Mouse (Mus musculus) CD4-positive, CD25-positive, alpha-beta regulatory T cell, adult 4 months (primary cell): ENCODE results near the gene Gm21560. TPM values are rescaled to one million over a fixed set of nuclear protein-coding genes. Genes with fewer than 3 reads are reported as not detected.
"Not testable (repeated sequence)": the region's sequence is repeated elsewhere in the genome, so short reads cannot be mapped to it uniquely, and the experiment has no call there.

Experiments used
- ATAC-seq: one replicate; pipeline ENCODE4 v1.8.0; 2017
- polyA plus RNA-seq, 2 experiments: library from polyadenylated mRNA; unstranded; fragments of 100-300 nt; shearing (Covaris generic); gene quantifications; one replicate each; pipeline ENCODE4 v1.2.1; 2017

The Gm21560 gene
- not detected for polyA plus RNA-seq

- not testable (repeated sequence) for ATAC-seq
Observed at GRCm38 (mm10) chr14:6219192-6219591, at the start of gene Gm21560. TSS of gene Gm21560 (minus strand) at chr14:6219292.

- not testable (repeated sequence) for ATAC-seq
Observed at GRCm38 (mm10) chr14:6163538-6163937, 55.6 kb downstream of the Gm21560 start.

- ATAC-seq, result not testable (repeated sequence)
Observed at GRCm38 (mm10) chr14:6161085-6161484, 58.0 kb downstream of the Gm21560 start.

Other genes with a start within 250 kb of the Gm21560 start
- not detected for gene Gm3453, start 240.2 kb downstream of the Gm21560 start, polyA plus RNA-seq
- gene Gm6337, start 161.0 kb downstream of the Gm21560 start, polyA plus RNA-seq, result not detected
- 1 to 10 TPM; 3.9 to 4.4 TPM for gene Gm8206, start 125.3 kb downstream of the Gm21560 start, polyA plus RNA-seq
- 10 to 100 TPM in 1 of 2 experiments, 1 to 10 TPM in 1; 8.2 to 12.4 TPM for gene Gm3468, start 110.6 kb downstream of the Gm21560 start, polyA plus RNA-seq
- not detected for gene Gm3476, start 93.5 kb downstream of the Gm21560 start, polyA plus RNA-seq
- 1 to 10 TPM; 5.1 to 6.0 TPM for gene Gm3411, start 68.0 kb upstream of the Gm21560 start, polyA plus RNA-seq
- not detected for gene Gm21103, start 85.6 kb upstream of the Gm21560 start, polyA plus RNA-seq
- not detected for gene Gm3618, start 124.4 kb upstream of the Gm21560 start, polyA plus RNA-seq
- not detected for gene Gm16440, start 171.0 kb upstream of the Gm21560 start, polyA plus RNA-seq
- 1 to 10 TPM; 1.9 to 5.6 TPM for gene Gm3591, start 193.2 kb upstream of the Gm21560 start, polyA plus RNA-seq
- gene Gm3594, start 225.3 kb upstream of the Gm21560 start, polyA plus RNA-seq, result not detected